In the genomic region with DNA sequence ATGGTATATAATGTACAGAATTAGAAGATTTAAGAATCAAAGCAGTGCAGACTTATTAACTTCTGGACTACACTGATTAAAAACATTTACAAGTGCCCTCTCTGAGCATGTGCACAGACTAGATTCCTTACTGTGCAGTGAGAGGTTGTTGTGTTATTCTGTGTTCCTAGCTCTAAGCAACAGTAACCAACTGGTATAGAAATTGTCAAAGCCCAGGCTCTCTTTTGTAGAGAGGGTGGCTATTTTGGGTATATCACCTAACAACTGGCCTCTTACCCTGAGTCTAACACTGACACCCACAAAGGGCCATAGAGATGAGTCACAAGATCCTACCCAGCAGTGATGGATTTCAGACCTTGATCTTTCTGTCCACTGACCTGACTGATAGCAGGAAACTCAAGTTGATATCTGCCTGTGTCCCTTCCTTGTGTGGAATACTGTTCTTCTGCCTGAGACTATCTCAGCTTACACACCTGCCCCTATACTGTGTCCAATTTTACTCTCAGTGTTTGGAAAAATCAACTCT, we compare ENCODE assay signal across 13 mouse cellular contexts.
"Had no signal": no experiment of that assay in that cellular context is flagged by ENCODE, and none has a peak within 500 bp of the region (broad histone marks: within the 10 kb centered on the region; RNA-seq: fewer than 3 reads in every experiment).

No protein-coding gene starts in this region.

- H3K4me2 ChIP-seq: limb, embryonic 15.5 days; liver, embryonic 12.5 days; lung, embryonic 14.5 days; neural tube, embryonic 15.5 days had no signal

- ATAC-seq: liver, embryonic 12.5 days had no signal

- H3K4me1 ChIP-seq: limb, embryonic 15.5 days; liver, embryonic 12.5 days; midbrain, embryonic 10.5 days; neural tube, embryonic 15.5 days had no signal

- H3K27ac ChIP-seq: limb, embryonic 15.5 days; liver, embryonic 12.5 days; midbrain, embryonic 10.5 days; neural tube, embryonic 15.5 days; stomach, postnatal 0 days had no signal

- H3K4me3 ChIP-seq: limb, embryonic 15.5 days; liver, embryonic 12.5 days; midbrain, embryonic 10.5 days; myocyte; neural tube, embryonic 15.5 days had no signal

- H3K9ac ChIP-seq: limb, embryonic 15.5 days; liver, embryonic 12.5 days; lung, embryonic 14.5 days; neural tube, embryonic 15.5 days had no signal

- H3K36me3 ChIP-seq: limb, embryonic 15.5 days; liver, embryonic 12.5 days; midbrain, embryonic 10.5 days; neural tube, embryonic 15.5 days had no signal

- DNase-seq: layer of hippocampus, adult 9-11 months; layer of hippocampus, postnatal 36 days; lung, embryonic 14.5 days; lung, postnatal 10 days; lung, postnatal 4 days; midbrain, embryonic 14.5 days; thymus, postnatal 4 days had no signal

- H3K9me3 ChIP-seq: limb, embryonic 15.5 days; liver, embryonic 12.5 days; midbrain, embryonic 10.5 days; neural tube, embryonic 15.5 days had no signal

- H3K27me3 ChIP-seq: limb, embryonic 15.5 days; liver, embryonic 12.5 days; neural tube, embryonic 15.5 days had no signal
